In genomic region chr19:42936661-42937193, GRCm38 (mm10) we compare ENCODE assay signal across 10 mouse cellular contexts.
DNase-seq lines count a peak whose midpoint lies in the region; ATAC-seq and TF ChIP-seq lines count a peak whose summit lies in the region.
"Had no signal": no experiment of that assay in that cellular context is flagged by ENCODE, and none has a peak within 500 bp of the region (broad histone marks: within the 10 kb centered on the region; RNA-seq: fewer than 3 reads in every experiment).

No protein-coding gene starts in this region.

- ATAC-seq in heart, embryonic 14.5 days (ENCODE audit: insufficient number of reproducible peaks, insufficient read depth, low FRiP score, low read depth) = no peak
- no peak for ATAC-seq in stomach, embryonic 14.5 days (ENCODE audit: insufficient number of reproducible peaks, insufficient read depth, low FRiP score, low read depth)
- no peak for ATAC-seq in stomach, postnatal 0 days (ENCODE audit: low FRiP score, low TSS enrichment)
- no peak for ATAC-seq in stomach, embryonic 16.5 days (ENCODE audit: insufficient read depth, low FRiP score)

- H3K36me3 ChIP-seq in heart, embryonic 14.5 days (ENCODE audit: control insufficient read depth, insufficient read depth, low read length) = no peaks in the 10 kb centered on the region
- H3K36me3 ChIP-seq in stomach, embryonic 14.5 days (ENCODE audit: control insufficient read depth, insufficient read depth, low read length) = no peaks in the 10 kb centered on the region
- no peaks in the 10 kb centered on the region for H3K36me3 ChIP-seq in stomach, postnatal 0 days (ENCODE audit: control insufficient read depth, insufficient read depth, low read length)
- no peaks in the 10 kb centered on the region for H3K36me3 ChIP-seq in stomach, embryonic 16.5 days (ENCODE audit: control insufficient read depth, insufficient read depth, low read length)

- H3K4me3 ChIP-seq in heart, embryonic 14.5 days (ENCODE audit: control insufficient read depth in 1 of 2, insufficient read depth in 1 of 2, low read depth in 1 of 2, low read length in 2 of 2) = no peak overlapping the region
- H3K4me3 ChIP-seq in stomach, embryonic 14.5 days (ENCODE audit: low read depth, low read length) = no peak overlapping the region
- H3K4me3 ChIP-seq in stomach, postnatal 0 days (ENCODE audit: low read depth, low read length) = no peak overlapping the region
- H3K4me3 ChIP-seq in stomach, embryonic 16.5 days (replicated peaks; ENCODE audit: low read length) = no peak overlapping the region

- no peak for TF ChIP-seq CTCF in stomach, postnatal 0 days (IDR thresholded peaks at IDR 0.05; ENCODE audit: low read depth)

- 0 out of 2 replicates have a peak, but pooled peaks cover 4% of the 10 kb centered on the region for H3K9me3 ChIP-seq in heart, embryonic 14.5 days (ENCODE audit: control insufficient read depth, low read length)
- peaks cover 5% of the 10 kb centered on the region; the same call in 1 of the 2 replicates for H3K9me3 ChIP-seq in stomach, embryonic 14.5 days (ENCODE audit: control insufficient read depth, low read depth, low read length)
- no peaks in the 10 kb centered on the region for H3K9me3 ChIP-seq in stomach, postnatal 0 days (ENCODE audit: control insufficient read depth, low read length)
- no peaks in the 10 kb centered on the region for H3K9me3 ChIP-seq in stomach, embryonic 16.5 days (replicated peaks; ENCODE audit: control insufficient read depth, low read length)

- no peak overlapping the region for H3K9ac ChIP-seq in heart, embryonic 14.5 days (ENCODE audit: low read length)
- no peak overlapping the region for H3K9ac ChIP-seq in stomach, embryonic 14.5 days (replicated peaks; ENCODE audit: low read depth, low read length)
- H3K9ac ChIP-seq in stomach, postnatal 0 days (ENCODE audit: low read length) = no peak overlapping the region
- no peak overlapping the region for H3K9ac ChIP-seq in stomach, embryonic 16.5 days (ENCODE audit: low read length)

- H3K27ac ChIP-seq in heart, embryonic 14.5 days (replicated peaks in 1 of 2; ENCODE audit: control insufficient read depth in 1 of 2, insufficient read depth in 1 of 2, low read depth in 2 of 2, low read length in 2 of 2) = no peak overlapping the region
- H3K27ac ChIP-seq in stomach, embryonic 14.5 days (ENCODE audit: low read length) = peak overlapping the region; percentile 82
- H3K27ac ChIP-seq in stomach, postnatal 0 days (replicated peaks) = no peak overlapping the region
- H3K27ac ChIP-seq in stomach, embryonic 16.5 days (ENCODE audit: low read length) = peak overlapping the region; percentile 42

- WGBS in heart, embryonic 14.5 days = 19% methylated on average over 9 of the region's 9 CpGs
- 11% methylated on average over 9 of the region's 9 CpGs for WGBS in stomach, embryonic 14.5 days
- WGBS in stomach, postnatal 0 days = 16% methylated on average over 9 of the region's 9 CpGs
- 14% methylated on average over 9 of the region's 9 CpGs for WGBS in stomach, embryonic 16.5 days

- intact Hi-C loops in heart, postnatal 25 days (cut with DNase I) = no loop called here
- intact Hi-C loops in left cerebral cortex, postnatal 25 days (cut with DNase I) = no loop called here

- H3K4me1 ChIP-seq in heart, embryonic 14.5 days (ENCODE audit: control insufficient read depth in 2 of 2, insufficient read depth in 2 of 2, low read length in 2 of 2) = no peaks in the 10 kb centered on the region
- peaks cover 11% of the 10 kb centered on the region; the same call in 1 of the 2 replicates for H3K4me1 ChIP-seq in stomach, embryonic 14.5 days (ENCODE audit: control insufficient read depth, insufficient read depth, low read length)
- H3K4me1 ChIP-seq in stomach, postnatal 0 days (replicated peaks; ENCODE audit: control insufficient read depth, insufficient read depth) = no peaks in the 10 kb centered on the region
- H3K4me1 ChIP-seq in stomach, embryonic 16.5 days (ENCODE audit: control insufficient read depth, insufficient read depth, low read length) = 0 out of 2 replicates have a peak, but pooled peaks cover 7% of the 10 kb centered on the region

- no peaks in the 10 kb centered on the region for H3K27me3 ChIP-seq in heart, embryonic 14.5 days (ENCODE audit: control insufficient read depth, insufficient read depth, low read length)
- no peaks in the 10 kb centered on the region for H3K27me3 ChIP-seq in stomach, embryonic 14.5 days (ENCODE audit: control insufficient read depth, insufficient read depth, low read length)
- H3K27me3 ChIP-seq in stomach, postnatal 0 days (ENCODE audit: control insufficient read depth, insufficient read depth, low read length) = no peaks in the 10 kb centered on the region
- no peaks in the 10 kb centered on the region for H3K27me3 ChIP-seq in stomach, embryonic 16.5 days (ENCODE audit: control insufficient read depth, insufficient read depth, low read length)

- TF ChIP-seq EP300 in stomach, postnatal 0 days (optimal IDR thresholded peaks at IDR 0.05) = no peak

- H3K4me2 ChIP-seq in heart, embryonic 14.5 days (ENCODE audit: low read length) = 0 out of 2 replicates have a peak overlapping the region, but pooled peaks have one; percentile 11
- no peak overlapping the region for H3K4me2 ChIP-seq in stomach, embryonic 14.5 days (replicated peaks; ENCODE audit: low read depth, low read length)
- H3K4me2 ChIP-seq in stomach, postnatal 0 days (replicated peaks; ENCODE audit: low read depth) = no peak overlapping the region
- H3K4me2 ChIP-seq in stomach, embryonic 16.5 days (ENCODE audit: low read depth, low read length) = no peak overlapping the region

- DNase-seq in heart, postnatal 25 days (ENCODE audit: low spot score) = no peak
- no peak for DNase-seq in stomach, postnatal 0 days (ENCODE audit: low spot score)
- DNase-seq in hindlimb bud, embryonic 11.5 days (ENCODE audit: extremely low spot score, low read depth, low spot score) = peak; percentile 71
- DNase-seq in layer of hippocampus, adult 9-11 months = no peak
- no peak for DNase-seq in left cerebral cortex, postnatal 25 days (ENCODE audit: low spot score in 2 of 2)
- DNase-seq: cerebellum, postnatal 25 days; right cerebral cortex, adult 18-20 months had no signal

Comparison
In these comparisons a context has a peak if more than half of its experiments do, and no peak if none do; other contexts are left out.
1. H3K27ac ChIP-seq: peak in stomach, embryonic 14.5 days (single experiment) and stomach, embryonic 16.5 days (single experiment); none in heart, embryonic 14.5 days (0 of 2) and stomach, postnatal 0 days (single experiment).